Mouse (Mus musculus) G1E (cell line): ENCODE measurements around the gene Ubtd1. TPM values are rescaled to one million over a fixed set of nuclear protein-coding genes. Genes with fewer than 3 reads are reported as not detected.
A peak's percentile ranks its signal among the peaks of the same experiment; 100 is the strongest.

Experiments used
- ATAC-seq: 2 replicates; pipeline ENCODE4 v1.8.0; 2016; ENCODE audit warnings: mild to moderate bottlenecking; ENCODE audit not compliant: insufficient number of reproducible peaks, poor library complexity, low FRiP score, severe bottlenecking; ENCODE audit errors: extremely low read depth
- DNase-seq: peaks from one replicate; pipeline ENCODE4 v3.0.0; 2012; ENCODE audit warnings: low spot score
- H3K27me3 ChIP-seq: 2 replicates; pipeline ENCODE4 v1.6.1; 2012; ENCODE audit warnings: mild to moderate bottlenecking, low read length, inconsistent platforms; ENCODE audit not compliant: insufficient read depth
- H3K36me3 ChIP-seq: replicated peaks from 2 replicates; pipeline ENCODE3; 2012; ENCODE audit warnings: mild to moderate bottlenecking, inconsistent platforms
- H3K4me1 ChIP-seq: 2 replicates; pipeline ENCODE4 v1.6.1; 2012; ENCODE audit warnings: low read depth, low read length, inconsistent platforms, mixed read lengths; ENCODE audit not compliant: insufficient read depth
- H3K4me3 ChIP-seq: 2 replicates; pipeline ENCODE4 v1.5.1; 2012; ENCODE audit warnings: low read depth, mild to moderate bottlenecking, inconsistent platforms, low read length, moderate library complexity, mixed read lengths
- H3K9me3 ChIP-seq: replicated peaks from 2 replicates; pipeline ENCODE4 v1.6.1; 2012; ENCODE audit warnings: inconsistent platforms
- CTCF ChIP-seq: IDR thresholded peaks from 2 replicates; pipeline ENCODE4 v1.5.1; 2012; ENCODE audit warnings: low read depth, low read length, inconsistent platforms, mixed read lengths
- GATA1 ChIP-seq: IDR thresholded peaks from 2 replicates; pipeline ENCODE4 v1.6.1; 2012; ENCODE audit warnings: borderline replicate concordance, low read length, inconsistent platforms, mixed read lengths
- GATA2 ChIP-seq: IDR thresholded peaks from 2 replicates; pipeline ENCODE4 v1.6.1; 2012; ENCODE audit warnings: low read depth, low read length, inconsistent platforms, borderline replicate concordance
- POLR2AphosphoS5 ChIP-seq: IDR thresholded peaks from 2 replicates; pipeline ENCODE4 v1.6.1; 2012; ENCODE audit warnings: low read depth, low read length, inconsistent platforms; ENCODE audit not compliant: insufficient replicate concordance
- TAL1 ChIP-seq: conservative IDR thresholded peaks from 2 replicates; pipeline ENCODE4 v1.6.1; 2012; ENCODE audit warnings: low read depth, low read length, inconsistent platforms, mixed read lengths
- polyA plus RNA-seq: library from polyadenylated mRNA; stranded (reverse); fragments of >175 nt; gene quantifications from 2 replicates; pipeline ENCODE4 v1.2.3, GENCODE M21; 2012
- total RNA-seq, 2 experiments: library from RNA; stranded (forward) in 1 of 2; stranded (reverse) in 1 of 2; fragments of 200-1000 nt in 1 of 2; fragments of >200 nt in 1 of 2; fragmentation: Nextera tagmentation in 1 of 2; gene quantifications; 2 replicates each; pipeline ENCODE4 v1.2.3; 2014 to 2017

The Ubtd1 gene
- total and polyA plus RNA-seq, 3 experiments = 4.2 to 19.9 (median 4.8) TPM

GRCm38 (mm10) chr19:42026158-42026557 is 44.6 kb downstream of the Ubtd1 start:
- Histone ChIP-seq H3K4me1 (peaks cover 20% of the 10 kb centered on the region), H3K27me3 (peaks cover 22% of the 10 kb centered on the region), H3K36me3 (no peaks in the 10 kb centered on the region), H3K9me3 (no peaks in the 10 kb centered on the region), H3K4me3 (no peak overlapping the region)
- TF ChIP-seq TAL1 (no peak), GATA2 (no peak), POLR2AphosphoS5 (no peak), CTCF (peak; percentile 96)
- ATAC-seq (no peak), DNase-seq (peak; percentile 38)

GRCm38 (mm10) chr19:42031112-42031511 is 49.5 kb downstream of the Ubtd1 start:
- Histone ChIP-seq H3K4me3 (no peak overlapping the region), H3K36me3 (no peaks in the 10 kb centered on the region), H3K27me3 (peaks cover 46% of the 10 kb centered on the region), H3K9me3 (no peaks in the 10 kb centered on the region), H3K4me1 (peaks cover 16% of the 10 kb centered on the region)
- ATAC-seq = no peak
- TF ChIP-seq TAL1 = no peak
- no peak for DNase-seq

GRCm38 (mm10) chr19:42033611-42034010 is 52.0 kb downstream of the Ubtd1 start:
- Histone ChIP-seq H3K4me1 (peaks cover 13% of the 10 kb centered on the region), H3K27me3 (peaks cover 43% of the 10 kb centered on the region), H3K4me3 (no peak overlapping the region), H3K9me3 (no peaks in the 10 kb centered on the region), H3K36me3 (no peaks in the 10 kb centered on the region)
- no peak for DNase-seq
- no peak for ATAC-seq
- TF ChIP-seq CTCF (no peak), GATA2 (no peak), POLR2AphosphoS5 (no peak), GATA1 (no peak), TAL1 (no peak)

- no peak for DNase-seq
These were observed 52.7 kb downstream of the Ubtd1 start for GRCm38 (mm10) chr19:42034146-42034775.

GRCm38 (mm10) chr19:42034881-42035455 is 53.4 kb downstream of the Ubtd1 start:
- ATAC-seq (no peak), DNase-seq (no peak)
- Histone ChIP-seq H3K27me3 (peaks cover 45% of the 10 kb centered on the region), H3K36me3 (no peaks in the 10 kb centered on the region), H3K4me1 (peaks cover 13% of the 10 kb centered on the region), H3K9me3 (no peaks in the 10 kb centered on the region), H3K4me3 (no peak overlapping the region)
- TF ChIP-seq POLR2AphosphoS5 (no peak), GATA2 (no peak), GATA1 (no peak), CTCF (no peak), TAL1 (no peak)

More at GRCm38 (mm10) chr19:42034146-42034775, 52.7 kb downstream of the Ubtd1 start:
- Histone ChIP-seq H3K4me1 (peaks cover 13% of the 10 kb centered on the region), H3K9me3 (no peaks in the 10 kb centered on the region), H3K27me3 (peaks cover 43% of the 10 kb centered on the region), H3K36me3 (no peaks in the 10 kb centered on the region), H3K4me3 (no peak overlapping the region)
- ATAC-seq = no peak; the same call in 1 of the 2 replicates
- TF ChIP-seq GATA2 (no peak), GATA1 (no peak), POLR2AphosphoS5 (no peak), TAL1 (no peak), CTCF (no peak)

- peaks cover 45% of the 10 kb centered on the region for H3K27me3 ChIP-seq
- DNase-seq (peak; percentile 44), ATAC-seq (no peak; the same call in 1 of the 2 replicates)
- no peaks in the 10 kb centered on the region for H3K36me3 ChIP-seq
- no peaks in the 10 kb centered on the region for H3K9me3 ChIP-seq
- TF ChIP-seq CTCF (peak; percentile 67), GATA1 (no peak)
- peaks cover 13% of the 10 kb centered on the region for H3K4me1 ChIP-seq
- no peak within 1 kb of the TSS for H3K4me3 ChIP-seq
These were observed 54.1 kb downstream of the Ubtd1 start, which contains the start of gene Ankrd2 for GRCm38 (mm10) chr19:42035456-42036248. TSS of gene Ankrd2 (plus strand) at chr19:42036000.
